Comparison of ENCODE assay signal across 8 mouse cellular contexts in genomic region chr14:31495538-31495937, GRCm38 (mm10). TPM values are rescaled to one million over a fixed set of nuclear protein-coding genes. Genes with fewer than 3 reads are reported as not detected.
A peak's percentile ranks its signal among the peaks of the same experiment; 100 is the strongest.
DNase-seq lines count a peak whose midpoint lies in the region; ATAC-seq and TF ChIP-seq lines count a peak whose summit lies in the region.

No protein-coding gene starts in this region.

- H3K27me3 ChIP-seq in lung, embryonic 14.5 days (ENCODE audit: insufficient read depth, low read length) = no peaks in the 10 kb centered on the region
- H3K27me3 ChIP-seq in embryonic facial prominence, embryonic 10.5 days (replicated peaks; ENCODE audit: low read depth, poor library complexity, severe bottlenecking) = no peaks in the 10 kb centered on the region
- H3K27me3 ChIP-seq in intestine, embryonic 14.5 days (replicated peaks; ENCODE audit: control insufficient read depth, insufficient read depth, low read length) = no peaks in the 10 kb centered on the region
- no peaks in the 10 kb centered on the region for H3K27me3 ChIP-seq in neural tube, embryonic 14.5 days (ENCODE audit: control insufficient read depth, insufficient read depth, low read length)

- no peak for ATAC-seq in lung, embryonic 14.5 days (ENCODE audit: insufficient read depth)
- no peak for ATAC-seq in intestine, embryonic 14.5 days (replicated peaks; ENCODE audit: low FRiP score, low TSS enrichment, low read depth)
- ATAC-seq in neural tube, embryonic 14.5 days (ENCODE audit: low read depth) = no peak

- H3K4me3 ChIP-seq in lung, embryonic 14.5 days (ENCODE audit: low read depth, low read length) = peak overlapping the region; percentile 92
- peak overlapping the region; percentile 96 for H3K4me3 ChIP-seq in embryonic facial prominence, embryonic 10.5 days
- H3K4me3 ChIP-seq in intestine, embryonic 14.5 days (ENCODE audit: low read depth, low read length) = peak overlapping the region; percentile 95
- H3K4me3 ChIP-seq in neural tube, embryonic 14.5 days (ENCODE audit: low read depth, low read length) = peak overlapping the region; percentile 69

- H3K27ac ChIP-seq in lung, embryonic 14.5 days (ENCODE audit: low read depth) = peak overlapping the region; percentile 91
- peak overlapping the region; percentile 95 for H3K27ac ChIP-seq in embryonic facial prominence, embryonic 10.5 days (replicated peaks)
- H3K27ac ChIP-seq in intestine, embryonic 14.5 days (ENCODE audit: low read depth) = peak overlapping the region; percentile 85; the same call in 1 of the 2 replicates
- peak overlapping the region; percentile 78; the same call in 1 of the 2 replicates for H3K27ac ChIP-seq in neural tube, embryonic 14.5 days (ENCODE audit: low read depth, low read length)

- peak overlapping the region; percentile 92 for H3K4me2 ChIP-seq in lung, embryonic 14.5 days
- H3K4me2 ChIP-seq in intestine, embryonic 14.5 days (ENCODE audit: low read length) = peak overlapping the region; percentile 70
- H3K4me2 ChIP-seq in neural tube, embryonic 14.5 days (ENCODE audit: low read depth, low read length) = peak overlapping the region; percentile 85

- H3K36me3 ChIP-seq in lung, embryonic 14.5 days (ENCODE audit: insufficient read depth) = peaks cover 46% of the 10 kb centered on the region
- peaks cover 67% of the 10 kb centered on the region for H3K36me3 ChIP-seq in embryonic facial prominence, embryonic 10.5 days (replicated peaks)
- H3K36me3 ChIP-seq in intestine, embryonic 14.5 days (ENCODE audit: control insufficient read depth, insufficient read depth, low read length) = peaks cover 51% of the 10 kb centered on the region
- H3K36me3 ChIP-seq in neural tube, embryonic 14.5 days (ENCODE audit: control insufficient read depth, insufficient read depth, low read length) = peaks cover 19% of the 10 kb centered on the region

- 2% methylated on average over 8 of the region's 8 CpGs for WGBS in lung, embryonic 14.5 days
- 6% methylated on average over 8 of the region's 8 CpGs for WGBS in embryonic facial prominence, embryonic 10.5 days
- WGBS in intestine, embryonic 14.5 days = 3% methylated on average over 8 of the region's 8 CpGs
- 6% methylated on average over 8 of the region's 8 CpGs for WGBS in neural tube, embryonic 14.5 days

- H3K4me1 ChIP-seq in lung, embryonic 14.5 days (ENCODE audit: insufficient read depth) = peaks cover 10% of the 10 kb centered on the region; the same call in 1 of the 2 replicates
- peaks cover 31% of the 10 kb centered on the region for H3K4me1 ChIP-seq in embryonic facial prominence, embryonic 10.5 days
- peaks cover 26% of the 10 kb centered on the region for H3K4me1 ChIP-seq in intestine, embryonic 14.5 days (replicated peaks; ENCODE audit: control insufficient read depth, insufficient read depth, low read length)
- peaks cover 32% of the 10 kb centered on the region for H3K4me1 ChIP-seq in neural tube, embryonic 14.5 days (ENCODE audit: control insufficient read depth, insufficient read depth, low read length)

- peak overlapping the region; percentile 89 for H3K9ac ChIP-seq in lung, embryonic 14.5 days
- H3K9ac ChIP-seq in intestine, embryonic 14.5 days (ENCODE audit: low read length) = peak overlapping the region; percentile 89
- peak overlapping the region; percentile 76 for H3K9ac ChIP-seq in neural tube, embryonic 14.5 days (replicated peaks; ENCODE audit: low read depth, low read length)

- no peak for TF ChIP-seq CTCF in lung, embryonic 14.5 days (IDR thresholded peaks at IDR 0.05; ENCODE audit: low read depth)

- no peaks in the 10 kb centered on the region for H3K9me3 ChIP-seq in lung, embryonic 14.5 days (ENCODE audit: low read depth, low read length)
- H3K9me3 ChIP-seq in embryonic facial prominence, embryonic 10.5 days = no peaks in the 10 kb centered on the region
- H3K9me3 ChIP-seq in intestine, embryonic 14.5 days (ENCODE audit: control insufficient read depth, low read length) = no peaks in the 10 kb centered on the region
- no peaks in the 10 kb centered on the region for H3K9me3 ChIP-seq in neural tube, embryonic 14.5 days (ENCODE audit: control insufficient read depth, low read length)

- no peak for DNase-seq in lung, embryonic 14.5 days
- no peak for DNase-seq in lung, postnatal 36 days
- DNase-seq in embryonic facial prominence, embryonic 10.5 days (ENCODE audit: low spot score) = no peak
- no peak for DNase-seq in intestine, embryonic 14.5 days (ENCODE audit: low spot score)
- no peak for DNase-seq in cerebellum, adult 18-20 months
- no peak for DNase-seq in thymus, adult 18-20 months
- DNase-seq in urinary bladder, postnatal 10 days (ENCODE audit: low spot score) = no peak

RNA-seq across cellular contexts. Expression of gene Mettl6, which starts 0.7 kb away (rescaled TPM):
- 52.9 and 57.3 TPM in 2 replicates for polyA plus RNA-seq in lung, embryonic 14.5 days (2014; fragmentation: Nextera tagmentation; extraction: Ambion mirVana)
- polyA plus RNA-seq in embryonic facial prominence, embryonic 10.5 days (2016; fragmentation: Nextera tagmentation; extraction: Ambion mirVana) = 79.1 and 86.2 TPM in 2 replicates
- 61.7 and 65.9 TPM in 2 replicates for polyA plus RNA-seq in intestine, embryonic 14.5 days (2014; fragmentation: Nextera tagmentation; extraction: Ambion mirVana)
- 44.1 and 52.3 TPM in 2 replicates for polyA plus RNA-seq in neural tube, embryonic 14.5 days (2014; fragmentation: Nextera tagmentation; extraction: Ambion mirVana)

RNA-seq across cellular contexts. Expression of gene Eaf1, which starts 1.3 kb away (rescaled TPM):
- polyA plus RNA-seq in lung, embryonic 14.5 days (2014; fragmentation: Nextera tagmentation; extraction: Ambion mirVana) = 27.1 and 27.5 TPM in 2 replicates
- polyA plus RNA-seq in embryonic facial prominence, embryonic 10.5 days (2016; fragmentation: Nextera tagmentation; extraction: Ambion mirVana) = 32.6 and 35.8 TPM in 2 replicates
- 21.7 and 23.4 TPM in 2 replicates for polyA plus RNA-seq in intestine, embryonic 14.5 days (2014; fragmentation: Nextera tagmentation; extraction: Ambion mirVana)
- polyA plus RNA-seq in neural tube, embryonic 14.5 days (2014; fragmentation: Nextera tagmentation; extraction: Ambion mirVana) = 8.9 and 12.0 TPM in 2 replicates

RNA-seq across cellular contexts. Expression of gene Sh3bp5, which starts 59.7 kb away (rescaled TPM):
- polyA plus RNA-seq in lung, embryonic 14.5 days (2014; fragmentation: Nextera tagmentation; extraction: Ambion mirVana) = 12.8 and 14.8 TPM in 2 replicates
- 26.3 and 30.2 TPM in 2 replicates for polyA plus RNA-seq in embryonic facial prominence, embryonic 10.5 days (2016; fragmentation: Nextera tagmentation; extraction: Ambion mirVana)
- polyA plus RNA-seq in intestine, embryonic 14.5 days (2014; fragmentation: Nextera tagmentation; extraction: Ambion mirVana) = 10.6 and 10.7 TPM in 2 replicates
- polyA plus RNA-seq in neural tube, embryonic 14.5 days (2014; fragmentation: Nextera tagmentation; extraction: Ambion mirVana) = 58.1 and 104 TPM in 2 replicates
